Mouse (Mus musculus): ENCODE data around the gene Tmem132a.

Tmem132a gene

DNA sequence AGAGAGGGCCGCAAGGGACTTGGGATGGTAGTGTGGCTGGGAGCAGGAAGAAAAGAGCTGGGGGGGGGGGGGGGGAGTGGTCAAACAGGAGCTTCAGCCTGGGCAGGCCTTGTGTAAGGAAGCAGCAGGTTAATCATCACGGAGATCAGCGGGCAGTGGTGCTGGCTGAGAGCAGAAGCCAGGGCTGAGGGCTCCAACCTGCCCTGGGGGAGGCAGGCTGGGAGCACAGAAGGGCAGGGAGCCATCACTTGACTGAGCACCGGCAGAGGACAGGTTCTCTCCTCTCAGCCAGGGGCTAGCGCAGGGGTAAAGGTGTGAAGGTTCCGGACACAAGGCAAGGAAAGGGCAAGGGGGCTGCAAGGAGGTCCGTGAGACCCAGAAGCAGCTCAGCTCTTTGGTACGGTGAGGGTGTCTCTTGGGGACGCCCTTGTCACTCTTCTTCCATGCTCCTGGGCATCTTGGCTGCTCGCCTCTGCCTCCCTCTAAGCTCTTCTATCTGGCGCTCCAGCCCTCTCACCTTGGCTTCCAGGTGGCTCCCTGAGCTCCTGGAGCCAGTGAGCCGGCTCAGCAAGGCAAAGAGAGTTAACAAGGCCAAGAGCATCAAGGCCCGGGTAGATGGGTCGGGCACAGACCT is 1.7 kb upstream of the Tmem132a start:
- DNase-seq, result no peak

DNA sequence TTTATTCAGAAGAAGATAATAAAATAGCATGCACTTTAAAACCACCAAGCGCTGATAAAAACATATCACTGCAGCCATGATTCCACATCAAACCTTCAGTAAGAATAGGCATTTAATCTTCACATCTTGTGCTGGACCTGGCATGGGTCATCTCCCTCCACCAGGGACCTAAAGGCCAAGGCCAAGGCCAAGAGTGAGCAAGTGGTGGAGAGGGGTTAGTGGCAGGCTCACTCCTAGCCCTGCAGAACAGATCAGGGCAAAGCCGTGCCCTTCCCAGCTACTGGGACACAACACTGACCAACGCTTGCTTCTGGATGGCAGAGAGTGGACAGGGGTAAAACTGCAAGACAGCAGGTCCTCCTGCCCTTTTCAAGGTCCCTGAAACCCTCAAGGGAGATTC is 936 bp upstream of the Tmem132a start:
- no peak for DNase-seq

DNA sequence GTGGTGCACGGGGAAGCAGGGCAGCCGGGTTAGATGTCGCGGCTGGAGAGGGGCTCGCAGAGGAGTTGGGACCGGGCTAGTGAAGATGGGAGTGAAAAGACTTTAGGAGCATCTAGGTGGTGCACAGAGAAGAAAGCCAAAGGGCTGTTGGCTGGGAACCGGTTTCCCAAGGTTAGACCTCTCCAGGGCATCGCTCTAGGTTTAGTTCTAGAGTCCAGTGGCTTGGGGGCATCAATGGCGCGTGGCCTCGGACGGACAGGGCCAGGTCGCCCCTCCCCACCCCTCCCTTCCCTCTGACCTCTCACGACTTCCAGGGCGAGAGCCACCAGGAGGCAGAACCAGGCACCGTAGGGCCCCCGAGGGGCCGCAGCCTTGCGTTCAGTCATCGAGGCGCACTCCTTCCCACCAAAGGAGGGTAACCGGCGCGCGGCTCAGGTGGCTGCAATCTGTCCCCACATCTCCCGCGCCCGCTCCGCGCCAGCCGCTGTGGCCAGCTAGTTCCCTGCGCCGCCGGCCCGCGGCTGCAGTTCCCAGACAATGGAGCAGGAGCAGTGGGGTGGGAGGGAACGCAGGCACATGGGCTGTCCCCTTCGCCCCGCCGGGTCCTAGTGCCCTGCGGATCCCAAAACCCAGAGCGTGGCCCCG is 377 bp downstream of the Tmem132a start:
- peak; percentile 81 for DNase-seq

DNA sequence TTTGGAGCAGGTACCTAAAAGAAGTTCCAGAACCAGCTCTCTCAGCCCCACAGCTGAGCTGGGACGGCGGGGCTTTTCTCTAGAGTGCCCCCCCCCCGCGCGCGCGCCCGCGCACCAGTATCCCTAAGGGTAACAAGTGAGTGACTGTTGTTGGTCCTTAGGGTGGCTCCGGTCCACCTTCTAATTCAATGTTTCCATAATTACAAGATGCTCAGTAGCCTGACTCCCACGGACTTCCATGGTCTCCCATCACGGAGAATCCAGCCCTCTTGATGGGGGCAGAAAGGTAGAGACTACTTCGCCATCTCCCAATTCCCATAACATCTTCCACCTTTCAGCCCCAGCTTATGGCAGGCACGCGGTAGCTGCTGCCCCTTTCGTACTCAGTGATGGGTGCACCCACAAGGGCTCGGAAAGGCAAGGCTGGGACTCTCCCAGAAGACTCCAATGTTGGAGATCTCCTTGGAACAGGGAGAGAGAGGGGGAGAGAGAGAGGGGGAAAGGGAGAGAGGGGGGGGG is 1.1 kb downstream of the Tmem132a start:
- no peak for DNase-seq

DNA sequence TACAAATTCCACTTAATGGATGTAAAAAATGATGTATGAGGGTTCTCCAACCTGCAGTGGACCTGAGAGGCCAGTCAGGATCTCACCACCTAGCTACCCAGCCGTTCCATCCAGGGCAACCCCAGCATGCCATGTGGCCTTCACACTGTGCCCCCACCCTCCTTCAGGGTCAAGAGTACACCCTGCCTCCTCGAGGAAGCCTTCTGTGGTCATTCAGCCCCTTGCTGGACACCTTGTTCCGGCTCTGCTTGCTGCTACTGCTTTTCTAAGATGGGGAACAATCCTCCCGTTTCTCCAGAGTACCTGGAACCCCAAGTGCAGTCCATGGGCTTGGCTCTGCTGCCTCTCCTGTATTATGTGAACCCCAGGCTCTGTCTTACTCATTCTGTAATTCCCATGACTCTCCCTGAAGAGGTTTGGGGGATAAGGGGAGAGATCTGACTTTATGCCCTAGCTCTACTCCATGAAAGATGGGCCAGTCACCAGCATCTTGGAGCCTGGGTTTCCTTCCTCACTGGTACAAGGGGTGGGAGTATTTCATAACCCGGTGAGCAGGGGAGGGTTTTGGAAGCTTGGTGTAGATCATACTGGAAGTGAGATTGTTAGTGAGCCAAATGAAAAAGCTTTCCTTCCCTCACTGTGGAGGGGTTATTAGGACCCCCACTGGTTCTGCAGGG is 1.7 kb downstream of the Tmem132a start:
- no peak for DNase-seq

DNA sequence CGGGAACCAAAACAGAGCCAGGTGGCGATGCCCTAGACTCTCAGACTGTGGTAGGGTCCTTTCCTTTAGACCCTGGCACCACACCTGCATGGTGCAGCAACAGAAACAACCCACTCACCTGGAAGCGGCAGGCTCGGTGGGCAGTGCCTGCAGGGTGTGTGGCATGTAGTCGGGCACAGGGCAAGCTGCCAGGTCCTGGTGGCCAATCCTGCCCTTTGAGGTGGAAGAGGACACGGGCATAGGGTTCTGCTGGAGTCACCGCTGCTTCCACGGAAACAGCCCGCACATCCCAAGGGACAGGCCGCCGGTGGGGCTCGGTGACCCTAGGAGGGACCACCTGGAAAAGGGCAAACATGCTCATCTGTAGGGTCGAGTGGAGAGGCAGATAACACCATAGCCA is 3.4 kb downstream of the Tmem132a start:
- no peak for DNase-seq

DNA sequence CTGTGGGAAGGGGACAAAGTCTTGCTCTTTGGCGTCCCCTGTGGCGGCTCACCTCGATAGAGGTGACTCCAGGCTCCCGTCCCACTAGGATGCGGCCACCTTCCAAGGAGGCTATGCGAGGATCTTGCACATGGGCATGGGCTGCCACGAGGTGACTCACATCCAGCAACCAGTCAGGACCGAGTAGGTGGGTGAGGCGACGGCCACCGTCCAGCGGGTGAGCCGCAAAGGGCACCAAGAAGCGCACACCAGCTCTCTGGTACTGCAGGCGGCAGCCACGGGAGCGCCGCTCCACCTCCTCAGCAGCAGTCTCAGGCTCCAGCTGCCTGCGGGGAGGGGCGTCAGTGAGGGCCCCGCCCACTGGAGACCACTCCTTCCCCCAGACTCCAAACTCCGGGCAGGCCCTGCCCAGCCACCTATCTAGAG is 9.7 kb downstream of the Tmem132a start:
- DNase-seq, result no peak

DNA sequence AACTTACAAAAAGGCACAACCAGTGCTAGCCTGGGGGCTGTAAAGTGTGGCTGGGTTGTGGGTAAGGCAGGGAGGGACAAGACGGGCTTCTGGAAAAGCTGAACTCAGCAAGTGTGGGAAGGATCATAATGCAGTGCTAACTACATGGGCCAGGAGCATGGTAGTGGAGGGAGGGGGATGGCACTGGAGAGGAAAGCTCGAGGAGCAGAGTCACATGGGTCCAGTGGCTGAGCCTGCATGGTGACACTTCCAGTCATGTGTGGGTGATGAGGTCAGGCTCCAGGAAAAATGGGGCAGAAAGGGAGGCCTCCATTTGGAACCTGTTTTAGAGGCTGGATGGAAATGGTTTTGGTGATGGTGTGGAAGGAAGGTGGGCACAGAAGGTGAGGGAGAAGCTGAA is 13.2 kb downstream of the Tmem132a start:
- DNase-seq, result no peak

DNA sequence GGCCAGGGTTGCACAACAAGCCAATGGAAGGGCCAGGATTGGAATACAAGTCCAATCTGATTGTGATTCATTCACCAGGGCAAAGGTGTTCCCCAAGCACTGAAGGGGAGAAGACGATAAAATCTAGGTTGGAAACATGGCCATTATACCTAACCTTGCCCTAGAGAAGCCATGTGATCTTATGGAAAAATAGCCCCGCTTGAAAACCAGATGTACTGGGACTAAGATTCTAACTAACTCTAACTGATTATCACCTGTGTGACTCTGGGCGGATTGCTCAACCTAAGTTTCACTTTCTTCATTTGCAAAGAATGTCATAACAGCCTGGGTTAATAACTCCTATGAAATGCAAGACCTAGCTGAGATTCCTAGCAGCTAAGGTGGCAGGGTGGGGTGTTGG is 14.3 kb downstream of the Tmem132a start:
- no peak for DNase-seq

DNA sequence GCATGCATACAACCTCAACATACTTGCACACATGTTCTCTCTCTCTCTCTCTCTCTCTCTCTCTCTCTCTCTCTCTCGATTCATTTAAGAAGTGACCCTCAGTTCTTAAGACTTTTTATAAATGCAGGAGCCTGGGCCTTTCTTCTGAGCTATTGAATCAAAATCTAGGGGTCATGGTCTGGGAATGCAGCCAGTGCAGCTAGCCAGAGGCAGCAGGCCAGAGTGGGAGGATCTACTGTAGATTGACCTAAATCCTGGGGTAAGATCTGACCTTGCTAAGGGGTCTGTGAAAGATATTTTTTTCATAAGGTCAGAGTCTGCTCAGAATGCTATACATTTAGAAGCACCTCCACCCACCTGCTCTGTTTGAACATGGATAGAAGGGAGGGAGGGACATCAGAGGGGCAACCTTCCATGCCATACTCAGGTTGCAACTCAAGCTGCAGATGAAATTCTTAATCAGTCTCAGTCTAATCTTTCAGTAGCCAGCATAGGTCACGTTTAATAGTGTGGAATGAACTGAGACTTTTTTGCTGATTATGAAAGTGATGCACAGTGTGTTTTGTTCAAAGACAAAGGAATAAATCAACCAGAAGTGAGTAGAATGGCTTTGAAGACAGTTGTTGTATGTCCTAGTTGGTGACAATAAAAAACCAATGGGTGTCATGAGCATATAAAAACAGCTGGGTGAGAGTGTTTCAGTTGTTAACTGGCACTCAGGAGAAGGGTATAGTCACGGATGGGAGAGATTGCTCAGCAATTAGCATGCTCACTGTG is 22.2 kb downstream of the Tmem132a start:
- no peak for DNase-seq

DNA sequence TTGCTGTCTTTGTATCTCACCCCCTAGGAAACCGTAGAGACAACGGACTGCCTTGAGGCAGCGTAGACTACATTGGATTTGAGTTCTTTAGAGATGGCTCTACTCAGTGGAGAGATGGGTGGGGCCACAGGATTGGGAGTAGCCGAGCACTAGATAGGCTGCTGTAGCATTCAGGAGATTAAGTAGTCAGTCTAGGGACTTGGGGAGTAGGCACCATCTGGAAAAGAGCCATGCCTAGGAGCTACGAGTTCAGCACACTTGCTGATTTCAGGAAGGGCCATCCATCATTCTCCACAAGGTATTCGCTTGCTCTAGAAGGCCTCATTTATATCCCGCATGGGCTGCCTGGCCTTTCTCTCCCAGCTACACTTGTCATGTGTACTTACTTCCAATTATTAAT is 23.6 kb downstream of the Tmem132a start:
- no peak for DNase-seq

DNA sequence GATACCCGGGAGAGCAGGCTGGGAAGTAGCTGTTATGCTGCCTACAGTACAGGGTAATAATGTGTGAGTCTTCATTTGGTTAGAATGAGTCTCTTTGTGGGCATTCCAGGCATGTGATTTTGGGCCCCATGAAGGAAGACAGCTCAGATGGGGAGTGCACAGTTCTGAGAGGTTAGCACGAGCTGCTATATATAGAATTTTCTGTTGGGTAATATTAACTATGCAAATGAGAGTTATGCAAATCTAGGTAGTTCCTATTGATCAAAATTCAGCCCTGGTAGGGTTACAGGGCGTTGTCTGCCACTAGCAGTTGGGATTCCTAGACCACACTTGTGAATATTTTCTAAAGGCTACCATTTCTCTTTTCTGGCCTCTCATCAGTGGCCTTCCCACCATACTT is 24.3 kb downstream of the Tmem132a start:
- DNase-seq, result no peak

DNA sequence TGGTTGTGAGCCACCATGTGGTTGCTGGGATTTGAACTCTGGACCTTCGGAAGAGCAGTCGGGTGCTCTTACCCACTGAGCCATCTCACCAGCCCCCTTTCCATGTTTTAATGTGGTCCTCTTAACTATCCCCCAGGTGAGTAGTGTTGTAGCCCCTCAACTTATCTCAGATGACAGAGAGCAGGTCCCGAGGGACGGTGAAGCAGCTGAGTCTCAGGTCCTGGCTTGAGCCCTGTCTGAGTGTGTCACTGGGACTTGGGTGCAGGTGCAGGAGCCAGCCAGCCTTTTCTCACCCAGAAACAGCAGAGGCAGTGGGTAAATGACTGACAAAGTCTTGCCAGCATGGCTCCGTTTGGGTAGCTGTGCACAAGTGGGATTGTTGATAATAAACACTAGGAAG is 25.5 kb downstream of the Tmem132a start:
- no peak for DNase-seq

DNA sequence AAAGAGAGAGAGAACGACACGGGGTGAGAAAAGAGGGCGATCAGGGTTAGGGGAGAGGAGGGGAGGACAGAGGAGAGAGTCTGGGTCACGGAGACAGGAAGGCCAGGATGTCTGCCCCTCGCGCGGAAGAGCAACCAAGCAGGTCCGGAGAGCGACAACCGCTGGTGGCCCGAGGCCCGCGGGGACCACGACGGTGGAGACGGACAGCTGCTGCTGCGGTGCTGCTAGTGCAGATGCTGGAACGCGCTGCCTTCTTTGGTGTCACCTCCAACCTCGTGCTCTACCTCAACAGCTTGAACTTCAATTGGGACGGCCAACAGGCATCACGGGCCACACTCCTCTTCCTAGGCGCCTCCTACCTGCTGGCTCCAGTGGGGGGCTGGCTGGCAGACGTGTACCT is 26.8 kb downstream of the Tmem132a start:
- no peak for DNase-seq

DNA sequence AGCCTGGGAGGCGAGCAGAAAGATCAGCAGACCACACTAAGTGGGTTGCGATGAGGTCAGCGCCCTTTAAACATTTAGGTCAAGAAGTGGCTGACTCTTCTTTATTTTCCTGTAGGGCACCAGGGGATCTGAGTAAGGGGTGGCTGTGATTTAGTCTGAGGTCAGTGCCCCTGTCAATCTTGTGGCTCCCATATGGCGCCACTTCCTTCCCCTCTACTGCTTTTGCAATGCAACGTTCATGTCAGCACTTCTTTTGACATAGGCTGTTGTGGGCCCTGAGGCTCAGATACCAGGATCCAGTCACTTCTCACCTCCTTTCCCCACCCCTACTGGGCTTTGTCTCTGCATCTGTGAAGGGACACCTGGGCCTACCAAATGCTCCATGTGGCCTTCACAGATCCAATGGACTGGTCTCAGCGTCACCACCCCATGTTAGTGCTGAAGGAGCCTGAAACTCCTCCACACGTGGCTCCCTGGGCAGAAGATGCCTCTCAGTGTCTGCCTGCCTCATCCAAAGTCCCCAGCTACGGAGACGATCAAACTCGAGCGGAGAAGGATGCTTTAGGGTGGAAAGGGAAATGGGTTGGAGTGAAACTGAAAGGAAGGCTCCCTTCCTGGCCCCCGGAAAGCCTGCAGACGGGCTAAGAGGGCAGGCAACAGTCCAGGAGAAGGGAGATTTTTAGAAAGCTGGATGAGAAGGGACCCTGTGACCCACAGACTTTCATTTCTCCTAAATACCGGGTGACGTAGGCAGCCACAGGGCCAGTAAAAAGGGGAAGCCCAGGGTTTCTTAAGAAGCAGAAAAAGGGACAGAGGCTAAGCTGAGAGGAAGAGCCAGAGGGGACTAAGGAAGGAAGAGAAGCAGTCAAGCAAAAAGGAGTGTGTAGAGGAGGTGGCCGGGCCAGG is 27.8 kb downstream of the Tmem132a start:
- no peak for DNase-seq

DNA sequence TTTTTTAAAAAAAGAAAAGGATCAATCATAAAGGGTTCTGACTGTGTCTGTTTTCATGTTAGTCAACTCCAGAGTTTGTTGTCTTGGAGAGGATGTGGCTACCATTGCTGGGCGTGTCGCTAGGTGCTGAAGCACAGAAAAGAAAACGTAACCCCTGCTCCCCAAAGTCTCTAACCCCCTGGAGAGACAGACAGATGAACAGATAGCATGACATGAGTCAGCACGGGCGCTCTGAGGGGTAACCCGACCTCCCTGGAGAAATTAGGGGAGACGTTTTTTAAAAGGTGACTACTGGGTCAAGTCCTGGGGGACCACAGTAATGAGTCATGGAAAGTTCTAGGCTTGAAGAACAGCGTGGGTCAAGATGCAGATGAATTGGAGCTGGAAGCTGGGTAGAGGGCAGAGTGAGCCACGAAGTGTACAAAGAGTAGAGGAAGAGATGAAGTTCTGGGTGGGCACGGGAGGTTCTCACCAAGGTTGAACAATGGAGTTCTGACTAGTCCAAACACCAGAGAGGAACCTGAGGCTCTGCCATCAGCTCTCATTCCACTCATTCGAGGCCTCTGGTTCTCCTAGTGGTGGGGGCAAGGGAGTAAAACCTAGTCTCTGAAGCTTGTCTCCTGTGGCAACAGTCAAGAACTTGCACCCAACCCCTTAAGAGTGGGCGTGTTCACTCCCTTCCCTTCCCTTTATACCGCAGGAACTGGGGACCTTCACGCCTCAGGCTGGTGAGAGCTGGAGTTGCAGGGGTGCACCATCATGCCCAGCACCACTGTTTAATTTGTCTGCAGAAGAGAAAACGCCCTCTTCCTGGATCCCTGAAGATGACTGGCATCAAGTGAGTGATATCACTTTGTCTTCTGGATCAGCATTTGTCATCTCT is 30.5 kb downstream of the Tmem132a start, which contains the start of gene Slc15a3:
Gene Slc15a3 (plus strand): TSS at position 718 of the 883 bp plus-strand sequence.
- no peak for DNase-seq

DNA sequence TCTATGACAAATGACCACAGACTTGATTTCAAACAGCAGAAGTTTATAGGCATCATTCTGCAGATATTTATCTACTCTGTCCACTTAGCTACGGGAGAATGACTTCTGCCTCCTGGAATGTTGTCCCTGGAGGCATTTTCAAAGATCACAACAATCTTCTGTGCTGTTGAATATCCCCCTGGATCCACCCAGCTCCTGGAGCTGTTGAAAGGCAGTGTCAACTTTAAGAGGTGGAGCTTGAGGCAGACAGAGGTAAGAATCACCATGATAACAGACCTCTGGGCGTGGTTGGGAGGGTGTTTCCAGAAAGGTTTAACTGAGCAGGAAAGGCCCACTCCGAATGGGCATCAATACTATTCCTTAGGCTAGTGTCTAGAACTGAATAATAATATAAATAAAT is 34.1 kb downstream of the Tmem132a start:
- no peak for DNase-seq

DNA sequence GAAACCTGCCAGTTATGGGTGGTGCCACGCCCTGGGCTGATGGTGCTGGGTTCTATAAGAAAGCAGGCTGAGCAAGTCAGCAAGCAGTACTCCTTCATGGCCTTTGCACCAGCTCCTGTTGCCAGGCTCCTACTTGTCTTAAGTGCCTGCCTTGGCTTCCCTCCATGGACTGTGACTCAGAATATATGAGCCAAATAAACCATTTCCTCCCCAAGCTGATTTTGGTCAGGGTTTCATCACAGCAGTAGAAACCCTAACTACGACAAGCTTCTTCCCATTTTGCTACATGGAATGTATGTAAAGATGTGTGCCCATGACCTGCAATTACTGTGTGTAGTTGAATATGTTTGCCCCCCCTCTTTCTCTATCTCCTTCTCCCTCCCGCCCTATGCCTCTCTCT is 36.1 kb downstream of the Tmem132a start:
- DNase-seq, result no peak

DNA sequence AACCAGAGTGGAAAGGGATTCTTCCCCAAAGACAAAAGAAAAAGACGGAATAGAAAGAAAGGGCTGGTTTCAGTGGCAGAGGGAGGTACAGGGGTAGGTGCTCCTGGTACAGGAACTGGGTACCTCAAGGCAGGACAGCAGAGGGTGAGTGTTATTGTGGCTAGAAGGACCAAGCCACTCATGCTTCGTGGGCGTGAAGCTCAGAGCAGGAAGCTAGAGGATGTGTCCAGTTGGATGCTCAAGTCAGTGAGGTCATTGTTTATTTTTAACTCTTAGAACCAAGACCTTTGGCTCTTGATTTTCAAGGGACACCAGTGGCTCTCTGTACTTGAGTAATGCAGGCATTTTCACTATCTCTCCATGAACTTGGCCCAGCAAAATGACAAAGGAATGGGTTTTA is 37.7 kb downstream of the Tmem132a start:
- DNase-seq, result no peak

DNA sequence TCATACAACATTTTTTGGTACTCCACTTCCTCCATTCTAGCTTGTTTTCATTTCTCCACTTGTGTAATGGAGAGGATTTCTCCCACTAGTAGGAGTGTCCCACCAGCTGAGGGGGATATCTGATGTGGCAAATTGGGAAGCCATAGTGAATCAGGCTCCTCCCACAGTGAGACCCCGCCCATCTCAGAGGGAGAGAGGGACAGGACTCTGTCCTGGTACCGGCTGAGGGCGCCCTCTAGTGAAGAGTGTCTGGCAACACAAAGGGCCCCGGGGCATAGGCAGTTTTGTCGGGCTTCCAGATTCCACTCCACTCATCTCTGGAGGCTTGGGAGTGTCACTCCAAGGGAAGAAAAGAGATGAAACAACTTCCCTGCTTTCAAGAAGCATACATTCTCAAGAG is 38.3 kb downstream of the Tmem132a start:
- DNase-seq, result peak; percentile 54

Data from right cerebral cortex, postnatal 14 days (tissue).